Mouse (Mus musculus) megakaryocyte, embryonic 14.5 days (primary cell): Measurements from ENCODE around the gene Slc3a1.

ENCODE experiments used
- FLI1 ChIP-seq: IDR thresholded peaks from 2 replicates; pipeline ENCODE4 v1.6.1; 2012; ENCODE audit warnings: low read length, inconsistent platforms, mixed read lengths
- GATA1 ChIP-seq: IDR thresholded peaks from 3 replicates; pipeline ENCODE4 v1.6.1; 2012; ENCODE audit warnings: mixed read lengths, low read length, inconsistent platforms, borderline replicate concordance

- TF ChIP-seq GATA1 (no peak), FLI1 (no peak)
Measured at GRCm38 (mm10) chr17:85028093-85028739, at the start of gene Slc3a1.
